Mouse (Mus musculus) megakaryocyte, embryonic 14.5 days (primary cell): ENCODE results near the gene Auts2.

Experiments used
- FLI1 ChIP-seq: IDR thresholded peaks from 2 replicates; pipeline ENCODE4 v1.6.1; 2012; ENCODE audit warnings: low read length, inconsistent platforms, mixed read lengths
- GATA1 ChIP-seq: IDR thresholded peaks from 3 replicates; pipeline ENCODE4 v1.6.1; 2012; ENCODE audit warnings: mixed read lengths, low read length, inconsistent platforms, borderline replicate concordance

DNA sequence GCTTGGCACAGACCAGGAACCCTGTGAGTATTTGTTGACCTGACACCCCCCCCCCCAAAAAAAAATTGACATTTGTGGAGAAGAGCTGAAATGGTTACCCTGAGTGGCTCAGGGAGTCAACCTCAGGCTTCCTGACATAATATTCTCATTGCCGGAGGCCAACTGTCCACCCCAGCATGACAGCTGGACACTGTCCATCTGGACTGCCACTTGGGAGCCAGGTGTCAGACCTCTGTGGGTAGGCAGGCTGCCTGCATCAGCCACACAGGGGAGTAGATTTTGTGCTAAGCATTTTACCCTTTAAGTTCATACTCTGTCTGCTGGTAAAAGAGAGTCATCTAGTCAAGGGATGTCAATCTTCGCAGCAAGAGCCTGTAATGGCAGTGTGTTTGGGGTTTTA, 880.5 kb downstream of the Auts2 start:
- no peak for TF ChIP-seq GATA1
- TF ChIP-seq FLI1: no peak
